Mouse (Mus musculus) cerebellum, adult 11 months (tissue): ENCODE results near the gene Wdr62.
"Not testable (repeated sequence)": the region's sequence is repeated elsewhere in the genome, so short reads cannot be mapped to it uniquely, and the experiment has no call there.

Experiments
- DNase-seq: peaks from one replicate; pipeline ENCODE4 v3.0.0; 2022

The Wdr62 gene

DNA sequence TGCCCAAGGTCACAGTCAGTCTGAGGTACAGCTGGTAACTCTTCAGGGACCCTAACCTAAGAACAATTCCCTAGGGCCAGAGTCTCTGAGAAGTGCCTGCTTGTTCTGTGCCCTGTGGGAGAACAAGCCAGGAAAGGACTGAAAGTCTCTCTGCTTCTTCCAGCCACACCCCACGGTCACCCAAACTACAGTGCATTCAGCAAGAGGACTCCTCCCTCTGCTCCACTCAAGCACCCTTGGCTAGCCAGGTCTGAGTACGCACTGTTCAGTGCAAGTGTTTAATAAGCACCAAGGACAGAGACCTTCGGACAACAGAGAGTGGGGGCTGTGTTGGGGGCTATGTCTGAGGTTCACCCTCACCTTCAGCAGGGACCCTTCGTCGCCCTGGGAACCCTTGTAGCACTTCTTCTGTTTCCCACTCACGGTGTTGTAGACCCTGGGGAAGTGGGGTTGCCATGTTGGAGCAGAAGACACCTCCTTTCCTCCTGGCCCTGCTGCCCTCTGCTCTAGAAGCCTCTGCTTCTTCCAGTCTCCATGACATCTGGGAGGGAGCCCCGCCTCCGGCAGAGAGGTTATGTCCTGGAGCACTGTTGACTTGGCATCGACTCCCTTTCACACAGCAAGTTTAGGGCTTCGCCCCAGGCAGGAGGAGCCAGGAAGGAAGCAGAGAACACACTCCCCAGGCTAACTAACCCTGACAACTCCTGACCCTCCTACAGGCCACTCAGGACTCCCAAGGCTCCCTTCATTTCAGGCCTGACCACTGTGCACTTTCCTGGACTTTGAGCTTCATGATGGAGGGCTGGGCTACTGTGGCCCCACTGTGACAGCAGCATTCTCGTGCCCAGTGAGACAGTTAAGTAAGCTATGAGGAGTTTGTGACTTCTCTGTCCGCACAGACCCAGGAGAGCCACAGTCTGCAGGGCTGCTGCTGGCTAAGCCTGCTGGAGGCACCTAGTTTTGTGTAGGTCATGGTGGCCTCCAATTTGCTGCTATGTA is 28.0 kb downstream of the Wdr62 start:
- no peak for DNase-seq

DNA sequence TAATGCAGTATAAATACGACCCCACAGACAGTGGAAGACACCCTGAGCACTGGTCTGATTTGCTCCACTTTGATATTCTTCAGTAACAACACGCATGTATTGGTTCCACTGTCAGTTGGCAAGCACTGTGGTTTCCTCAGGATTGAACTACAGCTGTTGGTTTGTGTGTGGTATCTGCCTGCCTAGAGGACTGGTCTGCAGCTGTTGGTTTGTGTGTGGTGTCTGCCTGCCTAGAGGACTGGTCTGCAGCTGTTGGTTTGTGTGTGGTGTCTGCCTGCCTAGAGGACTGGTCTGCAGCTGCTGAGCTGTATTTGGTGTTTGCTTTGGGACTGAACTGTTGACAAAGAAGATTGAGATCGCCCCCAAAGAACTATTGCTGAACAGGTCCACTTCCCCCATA is 42.8 kb downstream of the Wdr62 start:
- DNase-seq, result not testable (repeated sequence)

DNA sequence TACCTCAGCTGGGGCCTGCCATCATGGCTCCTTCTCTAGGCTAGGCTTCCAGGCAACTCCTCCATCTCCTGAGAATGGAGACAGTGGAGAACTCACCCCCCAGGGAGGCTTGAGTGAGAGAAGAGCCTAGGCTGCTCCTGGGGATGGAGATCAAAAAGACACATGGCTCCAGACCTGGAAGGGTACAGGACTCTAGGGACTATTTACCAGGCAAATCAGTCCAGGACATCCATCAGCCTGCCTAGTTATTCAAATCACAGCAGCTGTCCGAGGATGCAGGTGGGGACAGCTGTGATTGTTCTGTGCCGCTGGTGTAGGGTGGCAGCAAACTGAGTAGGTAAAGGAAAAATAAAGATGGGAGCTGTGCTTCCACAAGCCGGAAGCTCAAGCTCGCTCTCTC is 44.6 kb downstream of the Wdr62 start, which contains the start of gene Ovol3:
Gene Ovol3, minus strand, starts transcription at position 101 of the 400 bp plus-strand sequence.
- no peak for DNase-seq

DNA sequence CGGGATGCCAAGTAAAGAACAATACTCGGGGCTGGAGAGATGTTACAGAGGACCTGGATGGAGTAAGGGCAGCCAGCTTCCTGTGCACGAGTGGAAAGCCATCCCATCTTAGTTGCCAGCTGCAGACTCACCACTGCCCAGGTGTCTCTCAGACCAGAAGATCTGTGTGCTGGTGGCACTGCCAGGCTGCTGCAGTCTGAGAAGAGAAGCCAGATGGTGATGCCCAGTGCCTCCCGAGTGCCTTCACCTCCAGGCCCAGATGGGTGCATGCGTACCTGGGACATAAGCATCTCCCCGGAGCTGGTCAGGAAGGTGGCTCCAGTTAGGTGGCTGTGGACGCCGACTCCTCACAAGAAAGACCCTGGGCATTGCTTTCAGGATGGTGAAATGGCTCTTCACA is 45.1 kb downstream of the Wdr62 start:
- no peak for DNase-seq

DNA sequence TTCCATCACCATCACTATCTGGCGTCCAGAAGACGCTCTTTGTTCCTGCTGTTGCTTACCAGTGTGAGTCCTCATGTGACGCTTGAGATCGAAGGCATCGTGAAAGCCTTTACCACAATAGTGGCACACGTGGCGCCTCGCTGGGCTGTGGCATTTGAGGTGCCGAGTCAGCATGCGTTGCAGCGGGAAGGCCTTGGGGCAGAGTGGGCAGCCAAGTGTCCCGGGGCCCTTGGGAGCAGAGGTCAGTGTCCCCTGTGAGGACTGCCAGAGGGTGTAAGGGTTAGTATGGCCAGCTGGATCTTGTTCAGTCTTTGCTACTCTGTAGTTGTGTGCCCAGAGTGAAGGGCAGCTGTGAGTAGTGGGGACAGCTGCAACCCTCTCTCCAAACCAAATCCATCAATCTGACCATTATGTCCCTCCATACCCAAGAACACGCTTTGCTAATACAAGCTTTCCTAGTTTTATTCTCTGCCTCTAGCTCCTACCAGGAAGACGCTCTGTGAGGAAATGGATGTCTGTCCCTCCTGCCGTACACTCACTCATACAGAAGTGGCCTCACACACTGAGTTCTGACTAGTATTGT is 45.9 kb downstream of the Wdr62 start:
- DNase-seq, result no peak

DNA sequence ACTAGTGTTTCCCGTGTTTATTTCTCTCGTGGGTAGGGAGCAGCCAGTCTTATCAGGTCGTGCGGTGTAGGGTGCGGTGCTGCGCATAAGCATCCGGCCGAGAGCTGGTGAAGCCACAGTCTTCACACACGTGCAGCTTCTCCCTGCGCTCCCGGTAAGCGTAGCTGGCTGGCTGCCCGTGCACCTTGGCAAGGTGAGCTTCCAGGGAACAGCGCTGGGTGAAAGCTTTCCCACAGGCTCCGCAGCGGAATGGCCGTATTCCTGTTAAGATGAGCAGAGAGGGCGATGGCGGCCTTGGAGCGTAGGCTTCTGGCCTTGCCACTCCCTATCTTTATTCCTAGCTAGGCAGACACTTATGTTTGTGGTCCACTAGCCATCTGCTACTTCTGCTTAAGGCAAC is 46.8 kb downstream of the Wdr62 start:
- DNase-seq, result peak; percentile 54

DNA sequence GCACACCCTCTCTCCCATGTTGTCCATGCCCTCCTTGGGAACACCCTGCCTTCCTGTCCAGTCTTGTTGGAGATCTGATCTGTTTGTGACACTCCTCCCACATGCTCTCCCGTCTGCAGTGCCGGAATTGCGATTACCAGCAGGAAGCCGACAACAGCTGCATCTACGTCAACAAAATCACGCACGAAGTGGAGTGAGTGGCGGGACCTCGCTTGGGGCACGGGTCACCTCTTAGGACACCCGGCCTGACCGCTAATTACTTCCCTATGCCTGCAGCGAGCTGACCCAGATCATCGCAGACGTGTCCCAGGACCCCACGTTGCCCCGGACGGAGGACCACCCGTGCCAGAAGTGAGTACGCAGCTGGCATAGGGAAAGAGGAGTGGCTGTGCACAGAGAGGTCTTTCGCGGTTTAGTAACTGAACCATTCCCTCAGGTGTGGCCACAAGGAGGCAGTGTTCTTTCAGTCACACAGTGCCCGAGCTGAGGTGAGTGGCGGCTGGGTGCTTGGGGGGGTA is 47.5 kb downstream of the Wdr62 start:
- peak; percentile 69 for DNase-seq

DNA sequence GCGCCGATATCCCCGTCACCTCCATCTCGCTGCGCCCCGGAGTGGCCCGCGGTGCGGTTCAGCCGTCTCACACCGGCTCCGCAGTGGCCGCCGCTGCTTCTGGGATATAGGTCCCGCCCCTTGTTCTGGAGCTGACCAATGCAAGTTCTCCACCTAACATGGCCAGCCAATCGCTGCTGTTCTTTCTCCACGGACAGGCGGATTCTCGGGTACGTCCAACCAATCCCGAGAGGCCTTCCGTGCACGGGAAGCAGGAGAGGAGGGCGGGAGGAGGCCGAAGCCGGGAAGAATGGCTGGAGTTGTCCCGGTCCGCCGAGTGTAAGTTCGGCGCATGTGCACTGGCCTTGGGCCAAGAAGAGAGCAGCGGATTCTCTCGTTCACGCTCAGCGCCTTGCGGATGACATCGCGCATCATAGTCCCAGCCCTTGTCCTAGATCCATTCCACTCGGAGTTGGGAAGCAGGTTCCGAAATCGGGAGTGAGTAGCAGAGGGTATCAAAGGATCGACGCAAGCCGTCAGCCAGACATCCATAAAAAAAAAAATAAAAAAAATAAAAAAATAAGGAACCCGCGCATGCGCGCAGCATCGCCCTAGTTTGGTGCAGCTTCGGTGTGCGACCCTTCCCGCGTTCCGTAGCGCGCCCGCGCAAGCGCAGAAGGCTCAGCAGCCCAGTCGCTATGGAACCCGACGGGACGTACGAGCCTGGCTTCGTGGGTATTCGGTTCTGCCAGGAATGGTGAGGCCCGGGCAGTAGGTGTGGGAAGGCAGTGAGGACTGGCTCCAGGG is 48.4 kb downstream of the Wdr62 start, which contains the start of the genes Polr2i and Tbcb:
Gene Polr2i, plus strand, starts transcription at position 280 of the 786 bp plus-strand sequence.
Gene Tbcb, minus strand, starts transcription at position 604 of the 786 bp plus-strand sequence.
- DNase-seq, result peak; percentile 99

DNA sequence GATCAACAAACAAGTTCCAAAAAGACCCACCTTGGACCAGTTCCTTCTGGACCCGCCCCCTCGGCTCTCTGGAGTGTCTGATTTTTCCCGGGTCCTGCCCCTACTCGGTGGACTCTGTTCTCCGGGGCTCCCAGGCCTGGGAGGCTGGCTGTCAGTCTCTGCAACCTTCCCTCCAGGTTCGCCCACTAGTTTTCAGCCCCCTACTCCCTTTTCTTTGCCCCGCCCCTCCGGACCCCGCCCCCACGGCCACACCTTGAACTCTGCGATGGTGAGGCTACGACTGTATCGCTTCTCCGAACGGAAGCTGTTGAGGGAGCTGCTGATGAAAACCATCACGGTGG is 48.9 kb downstream of the Wdr62 start:
- no peak for DNase-seq

DNA sequence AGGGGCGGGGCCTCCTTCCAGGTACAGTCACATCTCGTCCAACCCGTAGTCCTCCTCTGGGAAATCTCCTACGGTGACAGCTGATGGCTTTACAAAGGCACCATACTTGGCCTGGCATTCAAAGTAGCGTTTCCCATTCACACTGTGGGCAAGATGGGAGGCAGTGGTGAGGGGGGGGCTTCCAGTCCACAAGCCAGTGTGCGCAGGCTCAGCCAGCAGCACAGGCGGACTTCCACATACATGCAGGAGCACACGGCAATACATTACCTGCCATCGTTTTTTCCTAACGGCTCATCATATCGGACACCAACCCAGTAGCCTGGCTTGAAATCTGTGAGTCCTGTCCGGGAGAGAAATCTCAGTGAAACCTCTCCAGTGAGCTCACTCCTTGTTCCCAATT is 56.0 kb downstream of the Wdr62 start:
- DNase-seq, result no peak

DNA sequence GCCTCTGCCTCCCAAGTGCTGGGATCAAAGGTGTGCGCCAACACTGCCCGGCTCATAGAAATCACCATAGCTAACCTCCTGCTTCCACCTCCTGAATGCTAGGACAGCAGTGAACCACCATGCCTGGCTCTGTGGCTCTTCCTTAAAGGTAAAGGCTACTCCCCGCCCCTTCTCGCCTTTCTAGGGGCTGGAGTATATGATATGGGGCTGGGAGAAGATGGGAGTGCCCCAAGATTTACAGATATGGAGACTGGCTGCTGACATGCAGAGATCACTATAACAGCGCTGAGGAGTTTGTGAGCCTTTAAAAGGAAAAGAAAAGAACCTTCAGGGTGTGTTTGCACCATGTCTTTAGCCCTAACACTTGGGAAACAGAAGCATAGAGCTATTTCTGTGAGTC is 58.0 kb downstream of the Wdr62 start:
- DNase-seq, result no peak

DNA sequence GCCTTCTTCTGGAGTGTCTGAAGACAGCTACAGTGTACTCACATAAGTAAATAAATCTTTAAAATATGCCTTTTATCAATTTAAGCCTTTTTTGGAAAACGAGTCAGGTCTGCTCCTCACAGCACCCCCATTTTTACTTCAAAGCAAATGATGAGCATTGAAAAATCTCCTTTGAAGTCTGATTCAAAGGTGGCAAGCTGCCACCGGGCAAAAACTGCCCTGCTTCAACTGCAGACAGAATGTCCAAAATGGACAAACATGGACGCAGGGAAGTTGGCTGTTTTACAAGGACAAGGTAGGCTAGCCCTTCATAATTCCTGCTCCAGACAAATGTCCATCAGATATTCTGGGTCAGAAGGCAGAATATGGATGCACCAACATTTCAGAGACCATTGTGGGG is 58.8 kb downstream of the Wdr62 start:
- no peak for DNase-seq

DNA sequence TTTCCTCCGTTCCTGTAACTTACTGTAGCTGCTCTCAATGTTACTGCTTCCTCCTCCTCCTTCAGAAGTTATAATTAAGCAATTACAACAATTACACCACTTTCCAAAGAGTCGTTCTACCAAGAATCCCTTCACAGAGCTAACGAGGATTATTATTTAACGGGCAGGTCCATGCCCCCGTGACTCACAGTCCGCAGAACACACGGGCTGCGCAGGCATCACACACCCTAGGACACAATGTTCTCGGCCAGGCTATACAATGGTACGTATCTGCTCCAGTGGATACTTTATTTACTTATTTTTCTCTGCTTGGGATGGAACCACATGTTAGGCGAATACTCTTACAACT is 60.2 kb downstream of the Wdr62 start:
- no peak for DNase-seq

DNA sequence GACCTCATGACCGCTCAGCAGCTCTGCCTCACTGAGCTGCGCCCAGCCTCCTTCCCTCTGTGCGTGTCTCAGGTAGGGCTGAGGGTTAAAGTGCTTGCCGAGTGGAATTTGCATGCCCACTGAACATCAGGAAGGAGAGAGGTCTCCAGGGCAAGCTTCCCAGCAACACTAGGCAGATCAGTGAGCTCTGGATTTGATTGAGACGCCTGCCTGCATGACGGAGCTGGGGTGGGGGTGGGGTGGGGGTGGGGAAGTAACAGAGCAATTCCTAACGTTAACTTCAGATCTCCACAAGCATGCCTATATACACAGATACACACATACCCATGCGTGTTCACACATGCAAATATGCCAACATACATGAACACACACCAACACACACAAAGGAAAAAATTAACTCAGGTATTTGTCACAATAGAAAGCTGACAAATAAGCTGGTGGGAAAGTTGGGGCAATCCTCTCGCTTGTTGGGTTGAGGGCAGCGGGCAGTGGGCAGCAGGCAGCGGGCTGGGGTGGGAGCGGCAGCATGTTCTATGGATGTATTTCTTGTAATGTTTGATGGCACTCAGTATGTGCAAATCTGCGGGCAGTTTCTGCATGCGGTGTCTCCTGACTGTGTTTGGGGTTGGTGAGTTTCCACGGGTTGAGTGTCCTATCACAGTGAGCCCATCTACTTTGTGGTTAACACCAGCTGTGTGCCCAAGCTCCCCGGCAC is 60.8 kb downstream of the Wdr62 start:
- DNase-seq, result no peak

DNA sequence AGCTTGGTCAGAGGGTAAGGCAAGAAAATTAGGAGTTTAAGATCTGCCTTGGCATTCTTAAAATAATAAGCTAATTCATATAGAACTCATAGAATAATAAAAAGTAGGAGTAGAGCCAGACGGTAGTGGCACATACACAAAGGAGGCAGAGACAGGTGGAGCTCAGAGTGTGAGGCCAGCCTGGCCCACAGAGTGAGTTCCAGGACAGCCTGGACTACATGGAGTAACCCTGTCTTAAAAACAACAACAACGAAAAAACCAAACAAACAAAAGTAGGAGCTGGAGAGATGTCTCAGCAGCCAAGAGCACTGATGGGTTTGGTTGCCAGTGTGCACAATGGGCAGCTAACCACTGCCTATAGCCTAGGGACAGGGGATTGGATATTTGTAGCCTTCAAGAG is 62.9 kb downstream of the Wdr62 start:
- DNase-seq, result no peak

DNA sequence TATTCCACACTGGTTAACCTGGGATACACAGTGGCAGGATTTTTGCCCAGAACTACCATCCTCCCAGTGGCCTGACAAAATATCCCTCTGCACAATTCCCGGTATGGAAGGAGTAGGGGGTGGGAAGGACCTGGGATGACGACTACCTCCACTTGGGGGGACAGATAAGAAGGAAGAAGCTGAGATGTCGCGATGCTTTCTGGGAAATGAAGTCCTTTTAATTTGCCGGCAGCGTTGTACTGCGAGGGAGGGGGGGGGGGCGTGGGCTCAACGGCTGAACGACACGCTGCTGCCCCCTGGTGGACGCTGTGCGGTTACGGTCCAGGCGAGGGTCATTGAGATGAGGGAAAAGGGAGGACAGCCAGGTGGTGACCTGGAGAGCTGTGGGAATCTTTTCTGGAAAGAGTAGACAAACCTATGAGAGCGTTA is 63.5 kb downstream of the Wdr62 start:
- peak; percentile 78 for DNase-seq

DNA sequence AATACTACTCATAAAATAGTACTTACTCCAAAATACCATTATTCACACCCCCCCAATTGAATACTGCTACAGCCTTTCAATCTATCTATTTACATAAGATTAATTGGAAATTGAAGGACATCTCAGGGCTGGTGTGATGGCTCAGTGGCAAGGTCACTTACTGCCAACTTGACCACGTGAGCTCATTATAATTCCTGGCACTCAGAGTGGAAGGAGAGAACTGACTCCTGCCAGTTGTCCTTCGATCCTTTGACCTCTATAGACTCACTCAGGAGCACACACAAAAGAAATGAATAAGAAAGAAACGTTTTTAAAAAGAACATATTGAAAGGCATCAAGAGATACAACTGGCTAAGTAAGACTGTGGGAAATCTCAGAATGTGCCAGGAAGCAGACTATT is 64.3 kb downstream of the Wdr62 start:
- no peak for DNase-seq

DNA sequence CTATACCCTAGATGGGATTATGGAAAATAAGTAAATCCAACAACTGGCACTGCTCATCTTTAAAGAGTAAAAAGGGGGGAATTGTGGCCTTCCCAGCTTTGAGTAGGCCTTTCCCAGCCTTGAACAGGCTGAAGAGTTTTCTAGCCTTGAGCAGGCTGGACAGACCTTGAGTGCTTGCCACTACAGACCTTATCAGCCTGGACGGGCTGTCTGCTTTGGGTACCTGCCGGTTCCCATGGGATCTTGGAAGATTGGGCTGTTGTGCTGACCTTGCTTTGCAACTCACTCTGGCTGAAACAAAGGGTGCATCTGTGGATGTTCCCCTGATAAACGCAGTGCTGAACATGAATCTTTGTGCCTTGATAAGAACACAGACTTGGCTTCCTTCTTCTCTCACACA is 66.3 kb downstream of the Wdr62 start:
- no peak for DNase-seq

DNA sequence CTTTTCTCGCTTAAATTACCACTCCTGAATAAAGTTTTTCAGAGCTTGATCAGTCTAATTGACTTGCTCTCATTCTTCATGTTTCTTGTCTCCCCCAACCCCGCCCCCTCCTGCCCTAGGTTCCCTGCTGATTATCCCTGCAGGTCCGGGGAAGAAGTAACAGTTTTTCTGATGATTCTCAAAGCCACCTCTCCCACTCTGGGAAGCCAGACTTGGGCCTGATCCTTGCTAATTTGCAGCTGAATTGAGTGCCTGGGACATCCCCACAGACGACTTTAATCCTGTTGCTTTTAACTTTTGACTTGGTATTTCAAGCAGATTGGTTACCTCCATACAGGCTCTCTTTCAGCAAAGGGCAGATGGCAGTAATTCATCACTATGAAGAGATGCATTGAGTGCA is 69.2 kb downstream of the Wdr62 start:
- no peak for DNase-seq

DNA sequence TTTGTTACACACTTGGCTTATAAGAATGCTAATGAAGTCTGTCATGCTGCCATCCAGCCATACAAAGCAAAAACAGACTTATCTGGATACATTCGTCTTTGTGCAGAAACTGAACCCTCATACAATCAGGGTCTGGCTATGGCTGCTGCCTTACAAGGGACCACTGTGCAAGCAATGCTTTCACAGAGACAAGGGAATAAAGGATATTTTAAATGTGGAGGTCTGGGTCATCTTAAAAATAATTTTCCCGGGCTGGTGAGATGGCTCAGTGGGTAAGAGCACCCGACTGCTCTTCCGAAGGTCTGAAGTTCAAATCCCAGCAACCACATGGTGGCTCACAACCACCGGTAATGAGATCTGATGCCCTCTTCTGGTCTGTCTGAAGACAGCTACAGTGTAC is 73.9 kb downstream of the Wdr62 start:
- not testable (repeated sequence) for DNase-seq

DNA sequence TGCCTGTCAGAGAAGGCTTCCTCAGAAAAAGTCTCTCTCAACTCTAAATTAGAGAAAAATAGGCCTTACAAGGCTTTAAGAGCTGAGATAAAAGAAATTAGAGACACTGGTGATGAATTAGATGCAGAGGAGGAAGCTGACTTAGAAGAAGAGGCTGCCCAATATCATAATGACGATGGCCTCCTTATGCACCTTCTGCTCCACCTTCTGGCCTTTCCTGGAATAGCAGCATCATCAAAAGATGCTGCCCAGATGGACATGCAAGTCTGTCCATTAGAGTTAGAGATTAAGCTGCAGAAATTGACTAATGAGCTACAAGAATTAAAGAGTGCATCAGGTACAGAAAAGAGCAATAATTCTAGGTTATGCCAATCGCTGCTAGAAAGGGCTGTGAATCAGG is 74.8 kb downstream of the Wdr62 start:
- DNase-seq, result peak; percentile 76

DNA sequence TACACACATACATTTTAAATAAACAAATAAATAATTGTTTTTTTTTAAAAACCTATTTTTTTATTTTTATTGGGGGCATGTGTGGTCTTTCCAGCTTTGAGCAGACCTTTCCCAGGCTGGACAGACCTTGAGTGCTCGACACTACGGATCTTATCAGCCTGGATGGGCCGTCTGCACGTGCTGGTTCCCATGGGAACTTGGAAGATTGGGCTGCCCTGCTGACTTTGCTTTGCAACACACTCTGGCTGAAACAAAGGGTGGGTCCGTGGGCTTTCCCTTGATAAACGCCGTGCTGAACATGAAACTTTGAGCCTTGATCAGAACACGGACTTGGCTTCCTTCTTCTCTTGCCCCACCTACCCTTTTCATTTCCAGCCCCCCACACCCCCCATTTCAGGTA is 75.8 kb downstream of the Wdr62 start:
- DNase-seq, result no peak
